Mouse (Mus musculus) bone marrow macrophage, adult 2 months (primary cell): ENCODE results near the gene Polg. TPM values are rescaled to one million over a fixed set of nuclear protein-coding genes. Genes with fewer than 3 reads are reported as not detected.

Source experiments
- H3K27ac ChIP-seq: 2 replicates; pipeline ENCODE4 v1.5.1; 2012; ENCODE audit warnings: low read depth, low read length; ENCODE audit not compliant: insufficient read depth
- H3K4me1 ChIP-seq: 2 replicates; pipeline ENCODE4 v1.6.1; 2012; ENCODE audit warnings: low read length; ENCODE audit not compliant: control insufficient read depth, insufficient read depth
- H3K4me3 ChIP-seq: 2 replicates; pipeline ENCODE4 v1.5.1; 2012; ENCODE audit warnings: mild to moderate bottlenecking, low read length, moderate library complexity; ENCODE audit not compliant: insufficient read depth
- CTCF ChIP-seq: IDR thresholded peaks from 2 replicates; pipeline ENCODE4 v1.5.1; 2012; ENCODE audit warnings: low read depth, mild to moderate bottlenecking, low read length, moderate library complexity
- POLR2A ChIP-seq: IDR thresholded peaks from 2 replicates; pipeline ENCODE4 v1.6.1; 2012; ENCODE audit warnings: mild to moderate bottlenecking, low read depth, low read length, borderline replicate concordance
- polyA plus RNA-seq: library from polyadenylated mRNA; stranded (reverse); fragments of >200 nt; gene quantifications from 2 replicates; pipeline ENCODE4 v1.2.4, GENCODE M21; 2012; ENCODE audit not compliant: missing spikeins, insufficient read depth, insufficient read length

Gene Polg
- polyA plus RNA-seq = 54.2 and 56.9 TPM in 2 replicates

- H3K27ac ChIP-seq = peak within 1 kb of the TSS; percentile 74
- H3K4me1 ChIP-seq = peaks cover 20% of the 10 kb centered on the region
- TF ChIP-seq CTCF (no peak), POLR2A (no peak)
- peak within 1 kb of the TSS; percentile 83 for H3K4me3 ChIP-seq
These were observed at the start of gene Polg for GRCm38 (mm10) chr7:79466053-79466901. Gene Polg (minus strand): TSS chr7:79466362.

- no peak overlapping the region for H3K27ac ChIP-seq
- H3K4me1 ChIP-seq = no peaks in the 10 kb centered on the region
- H3K4me3 ChIP-seq = no peak overlapping the region
- TF ChIP-seq POLR2A (no peak), CTCF (no peak)
These were observed 49.7 kb upstream of the Polg start for GRCm38 (mm10) chr7:79515861-79516260.

- Histone ChIP-seq H3K4me3 (no peak overlapping the region), H3K4me1 (no peaks in the 10 kb centered on the region), H3K27ac (no peak overlapping the region)
- no peak for TF ChIP-seq CTCF
- no peak for TF ChIP-seq POLR2A
These were observed 49.1 kb upstream of the Polg start for GRCm38 (mm10) chr7:79515221-79515743.

GRCm38 (mm10) chr7:79514361-79514881 lies 48.3 kb upstream of the Polg start:
- no peaks in the 10 kb centered on the region for H3K4me1 ChIP-seq
- no peak overlapping the region for H3K4me3 ChIP-seq
- TF ChIP-seq POLR2A (no peak), CTCF (no peak)
- H3K27ac ChIP-seq = no peak overlapping the region

- H3K27ac ChIP-seq = no peak overlapping the region
- no peaks in the 10 kb centered on the region for H3K4me1 ChIP-seq
- no peak for TF ChIP-seq POLR2A
- no peak overlapping the region for H3K4me3 ChIP-seq
These were observed 47.3 kb upstream of the Polg start for GRCm38 (mm10) chr7:79513466-79513865.

- Histone ChIP-seq H3K27ac (no peak overlapping the region), H3K4me1 (no peaks in the 10 kb centered on the region), H3K4me3 (no peak overlapping the region)
- TF ChIP-seq POLR2A = no peak
- TF ChIP-seq CTCF = no peak
These were observed 46.3 kb upstream of the Polg start for GRCm38 (mm10) chr7:79512496-79512895.

GRCm38 (mm10) chr7:79511656-79512055 lies 45.5 kb upstream of the Polg start:
- Histone ChIP-seq H3K4me3 (no peak overlapping the region), H3K27ac (no peak overlapping the region), H3K4me1 (no peaks in the 10 kb centered on the region)
- no peak for TF ChIP-seq POLR2A

GRCm38 (mm10) chr7:79511181-79511580 lies 45.0 kb upstream of the Polg start:
- Histone ChIP-seq H3K4me1 (no peaks in the 10 kb centered on the region), H3K4me3 (no peak overlapping the region), H3K27ac (no peak overlapping the region)
- TF ChIP-seq POLR2A = no peak

GRCm38 (mm10) chr7:79510686-79511085 lies 44.5 kb upstream of the Polg start:
- Histone ChIP-seq H3K4me3 (no peak overlapping the region), H3K27ac (no peak overlapping the region), H3K4me1 (no peaks in the 10 kb centered on the region)
- TF ChIP-seq POLR2A (no peak), CTCF (no peak)

GRCm38 (mm10) chr7:79509710-79510109 lies 43.5 kb upstream of the Polg start:
- no peak overlapping the region for H3K27ac ChIP-seq
- TF ChIP-seq POLR2A (no peak), CTCF (no peak)
- no peak overlapping the region for H3K4me3 ChIP-seq
- H3K4me1 ChIP-seq = no peaks in the 10 kb centered on the region
